Mouse (Mus musculus) layer of hippocampus, postnatal 25 days (tissue): Measurements from ENCODE around the gene Gm6034. TPM values are rescaled to one million over a fixed set of nuclear protein-coding genes. Genes with fewer than 3 reads are reported as not detected.
"Not testable (repeated sequence)": the region's sequence is repeated elsewhere in the genome, so short reads cannot be mapped to it uniquely, and the experiment has no call there.

Source experiments
- DNase-seq, 2 experiments: peaks; one replicate each; pipeline ENCODE4 v3.0.0; 2022; ENCODE audit warnings: mixed read lengths in 2 of 2, low spot score in 1 of 2; ENCODE audit errors: extremely low spot score in 1 of 2
- total RNA-seq, 2 experiments: library from RNA; stranded (reverse); gene quantifications; 2 replicates each; pipeline ENCODE4 v1.2.3; 2021

Gm6034 gene
- total RNA-seq, 2 experiments from 2014 or later: not detected

- DNase-seq: no peak
These were observed 20.7 kb upstream of the Gm6034 start for GRCm38 (mm10) chr17:36022098-36022497.

GRCm38 (mm10) chr17:36022922-36023321 lies 19.8 kb upstream of the Gm6034 start:
- no peak for DNase-seq

- DNase-seq: no peak
These were observed 18.8 kb upstream of the Gm6034 start for GRCm38 (mm10) chr17:36023710-36024654.

GRCm38 (mm10) chr17:36025197-36025596 lies 17.6 kb upstream of the Gm6034 start:
- DNase-seq: no peak

- DNase-seq: no peak
These were observed 16.9 kb upstream of the Gm6034 start for GRCm38 (mm10) chr17:36025901-36026300.

- DNase-seq: no peak
These were observed 15.1 kb upstream of the Gm6034 start for GRCm38 (mm10) chr17:36027663-36028062.

GRCm38 (mm10) chr17:36028879-36029619 lies 13.7 kb upstream of the Gm6034 start:
- DNase-seq: no peak

GRCm38 (mm10) chr17:36030046-36030702 lies 12.6 kb upstream of the Gm6034 start:
- not testable (repeated sequence) for DNase-seq

- DNase-seq: not testable (repeated sequence)
These were observed 11.8 kb upstream of the Gm6034 start for GRCm38 (mm10) chr17:36030703-36031582.

GRCm38 (mm10) chr17:36031583-36032331 lies 11.0 kb upstream of the Gm6034 start:
- DNase-seq: peak; percentile 17 to 34

GRCm38 (mm10) chr17:36032351-36032875 lies 10.3 kb upstream of the Gm6034 start, which contains the start of gene H2-T23:
Gene H2-T23, minus strand, starts transcription at chr17:36032855.
- DNase-seq: peak in 1 of 2 experiments; percentile 10

GRCm38 (mm10) chr17:36034524-36034923 lies 8.2 kb upstream of the Gm6034 start:
- DNase-seq: not testable (repeated sequence)

GRCm38 (mm10) chr17:36035010-36035638 lies 7.6 kb upstream of the Gm6034 start:
- peak; percentile 28 to 40 for DNase-seq

- not testable (repeated sequence) for DNase-seq
These were observed 6.6 kb upstream of the Gm6034 start for GRCm38 (mm10) chr17:36036126-36036525.

- not testable (repeated sequence) for DNase-seq
These were observed 2.2 kb upstream of the Gm6034 start for GRCm38 (mm10) chr17:36040604-36041003.

- not testable (repeated sequence) for DNase-seq
These were observed 706 bp upstream of the Gm6034 start for GRCm38 (mm10) chr17:36042055-36042454.

- DNase-seq: no peak
These were observed 525 bp downstream of the Gm6034 start for GRCm38 (mm10) chr17:36043286-36043685.

- not testable (repeated sequence) for DNase-seq
These were observed 15.2 kb downstream of the Gm6034 start for GRCm38 (mm10) chr17:36057927-36058326.
